Mouse (Mus musculus) cerebellum, postnatal 4 days (tissue): Measurements from ENCODE around the gene Ccdc73.
"Not testable (repeated sequence)": the region's sequence is repeated elsewhere in the genome, so short reads cannot be mapped to it uniquely, and the experiment has no call there.

Source experiments
- DNase-seq, 2 experiments: peaks; one replicate each; pipeline ENCODE4 v3.0.0; 2022; ENCODE audit warnings: low spot score in 2 of 2, mixed read lengths in 1 of 2

The Ccdc73 gene

DNA sequence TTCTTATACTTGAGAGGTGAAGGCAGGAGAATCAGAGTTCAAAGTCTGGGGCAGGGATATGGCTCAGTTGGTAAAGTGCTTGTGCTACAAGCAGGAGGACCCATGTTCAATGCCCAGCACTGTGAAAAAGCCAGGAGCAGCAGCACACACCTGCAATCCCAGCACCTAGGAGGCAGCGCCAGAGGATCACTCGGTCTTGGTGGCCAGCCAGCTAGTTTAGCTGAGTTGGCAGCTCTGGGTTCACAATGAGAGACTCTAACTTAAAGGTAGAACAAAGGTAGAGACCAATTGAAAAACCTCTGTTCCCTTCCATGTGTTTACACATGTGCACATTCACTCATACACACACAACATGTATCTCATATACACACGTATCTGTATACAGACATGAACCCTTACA, 1.5 kb downstream of the Ccdc73 start:
- no peak for DNase-seq

DNA sequence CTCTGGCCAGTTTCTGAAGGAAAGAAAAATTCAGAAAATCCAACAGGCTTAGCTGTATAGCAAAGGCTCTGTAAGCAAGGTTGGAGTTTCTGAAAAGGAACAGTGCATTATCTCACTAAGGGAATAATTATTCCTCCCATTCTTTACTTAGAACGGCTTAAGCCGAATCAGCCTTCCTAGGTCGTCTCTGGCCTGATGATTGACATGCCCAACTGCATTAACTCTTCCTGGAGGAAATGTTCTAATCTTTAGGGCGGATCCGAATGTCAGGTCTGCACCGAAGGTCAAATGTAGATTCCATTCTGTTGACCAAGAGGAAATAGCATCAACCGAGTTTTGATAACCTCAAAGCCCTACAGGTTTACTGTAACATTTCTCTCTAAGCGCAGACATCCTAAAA, 11.2 kb downstream of the Ccdc73 start:
- no peak for DNase-seq

DNA sequence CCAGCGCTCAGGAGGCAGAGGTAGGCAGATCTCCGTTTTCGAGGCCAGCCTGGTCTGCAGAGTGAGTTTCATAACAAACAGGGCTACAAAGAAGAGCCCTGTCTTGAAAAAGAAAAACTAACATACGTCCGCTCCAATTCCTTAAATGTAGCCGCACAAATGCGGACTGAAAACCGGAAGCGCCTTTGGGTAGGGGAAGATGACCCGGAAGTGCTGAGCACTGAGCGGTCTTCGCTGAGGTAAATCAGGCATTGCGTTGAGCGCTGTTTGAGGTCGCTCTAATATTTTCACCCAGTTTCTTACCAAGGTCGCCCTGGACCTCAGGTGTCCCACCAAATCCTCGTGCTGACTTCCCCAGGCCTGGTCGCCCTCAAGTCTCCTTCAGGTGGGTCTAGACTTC, 18.5 kb downstream of the Ccdc73 start:
- DNase-seq, result no peak

DNA sequence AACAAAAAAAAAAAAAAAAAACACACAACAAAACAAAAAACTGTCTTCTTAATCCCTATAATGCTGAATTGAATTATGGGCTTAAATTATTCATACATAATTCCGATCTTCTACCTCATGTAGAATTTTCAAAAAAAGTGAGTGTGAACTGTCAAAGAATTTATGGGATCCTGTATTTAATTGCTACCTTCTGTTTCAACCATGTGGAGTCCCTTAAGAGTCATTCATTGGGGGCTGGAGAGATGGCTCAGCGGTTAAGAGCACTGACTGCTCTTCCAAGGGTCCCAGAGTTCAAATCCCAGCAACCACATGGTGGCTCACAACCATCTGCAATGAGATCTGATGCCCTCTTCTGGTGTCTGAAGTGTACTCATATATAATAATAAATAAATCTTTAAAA, 19.7 kb downstream of the Ccdc73 start:
- DNase-seq, result not testable (repeated sequence)

DNA sequence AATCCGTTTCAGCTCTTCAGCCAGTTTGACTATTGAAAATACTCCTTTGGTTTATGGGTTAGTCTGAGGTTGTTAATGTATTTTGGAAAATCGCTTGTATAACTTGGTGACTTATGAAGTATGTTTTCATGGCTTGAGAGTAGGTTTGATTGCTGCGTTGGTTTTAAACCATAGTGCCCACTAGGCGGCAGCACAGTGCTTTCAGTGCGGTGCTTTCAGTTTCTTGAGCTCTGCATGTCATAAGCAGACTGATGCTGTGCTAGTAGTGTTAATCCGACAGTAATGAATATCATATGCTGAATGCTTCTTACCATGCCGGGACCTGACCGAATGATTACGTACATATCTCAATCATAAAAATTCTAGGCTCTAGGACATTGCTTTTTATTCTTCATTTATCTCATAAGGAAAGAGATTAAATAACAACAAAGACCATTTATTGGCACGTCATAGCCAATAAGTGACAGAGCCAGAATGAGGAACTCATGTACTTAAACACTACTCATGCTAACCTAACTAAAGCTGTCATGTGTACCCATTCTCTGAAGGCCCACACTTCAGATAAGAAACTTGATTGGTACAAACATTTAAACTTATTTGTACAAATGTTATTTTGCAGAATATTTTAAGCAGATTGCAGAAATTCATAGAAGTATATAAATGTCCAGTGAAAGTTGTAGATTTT, 20.4 kb downstream of the Ccdc73 start:
- peak; percentile 68 to 81 for DNase-seq

DNA sequence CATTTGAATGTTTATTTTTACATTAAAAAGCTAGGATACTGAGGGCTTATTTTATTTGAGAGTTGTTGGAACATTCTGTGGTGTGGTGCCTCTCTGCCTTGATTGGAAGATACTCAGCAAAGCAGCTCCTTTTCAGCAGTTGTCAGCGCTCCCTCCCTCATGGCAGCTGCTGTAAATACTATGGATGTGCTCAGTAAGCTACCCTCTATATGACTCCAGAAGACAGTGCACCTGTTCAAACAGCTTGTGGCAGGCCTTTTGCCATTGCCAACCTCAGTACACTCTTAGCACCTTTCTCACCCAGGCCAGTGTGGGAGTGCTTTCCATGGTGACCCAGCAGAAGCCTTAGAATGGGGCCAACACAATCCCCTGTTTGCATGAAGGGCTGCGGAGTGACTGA, 32.4 kb downstream of the Ccdc73 start:
- DNase-seq, result no peak

DNA sequence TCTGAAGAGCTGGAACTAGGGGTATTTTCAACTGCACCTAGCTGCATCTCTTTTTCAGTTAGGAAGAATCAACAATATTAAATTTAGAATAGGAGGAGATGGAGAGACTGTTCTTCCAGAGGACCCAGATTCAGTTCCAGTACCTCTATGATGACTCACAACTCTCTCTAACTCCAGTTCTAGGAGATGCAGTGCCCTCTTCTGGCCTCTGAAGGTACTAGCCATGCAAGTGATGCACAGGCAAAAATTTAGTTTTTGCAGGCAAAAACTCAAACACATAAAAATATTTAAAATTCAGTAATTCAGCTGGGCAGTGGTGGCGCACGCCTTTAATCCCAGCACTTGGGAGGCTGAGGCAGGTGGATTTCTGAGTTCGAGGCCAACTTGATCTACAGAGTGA, 48.1 kb downstream of the Ccdc73 start:
- no peak for DNase-seq

DNA sequence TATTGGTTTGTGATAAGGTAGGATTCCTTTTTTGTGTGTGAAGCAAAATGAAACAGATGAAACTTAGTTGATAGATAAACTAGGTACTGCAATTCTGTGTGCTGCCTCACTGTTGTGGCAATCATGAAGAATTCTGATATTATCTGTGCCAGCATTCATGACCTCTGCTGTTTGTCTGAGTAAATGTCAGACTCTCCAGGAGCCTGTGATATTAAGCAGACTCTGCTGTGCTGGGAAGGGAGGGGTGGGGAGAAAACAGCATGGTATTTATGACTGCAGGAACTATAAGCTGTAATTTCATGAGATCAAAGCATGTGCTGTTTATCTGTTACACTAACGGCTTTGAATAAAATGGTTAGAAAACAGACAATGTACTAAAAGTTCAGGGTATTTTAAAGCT, 96.9 kb downstream of the Ccdc73 start:
- no peak for DNase-seq

DNA sequence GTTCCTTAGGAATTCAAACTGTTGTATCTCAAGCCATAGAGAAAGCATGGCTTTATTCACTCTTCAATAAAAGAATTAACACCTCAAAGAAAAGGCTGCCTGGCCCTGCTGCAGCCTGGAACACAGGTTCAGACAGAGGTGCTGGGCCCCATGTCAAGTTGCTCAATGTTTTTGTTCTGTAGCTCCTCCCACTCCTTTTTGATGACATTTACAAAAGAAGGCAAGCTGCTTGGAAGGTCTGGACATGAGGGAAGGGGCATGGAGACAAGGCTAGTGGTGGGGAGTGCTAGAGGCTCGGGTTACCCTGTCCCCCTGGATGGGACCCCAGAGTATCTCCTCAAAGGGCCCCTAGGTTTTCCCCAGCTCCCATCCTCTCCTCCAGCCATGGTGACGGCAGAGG, 114.1 kb downstream of the Ccdc73 start:
- no peak for DNase-seq

DNA sequence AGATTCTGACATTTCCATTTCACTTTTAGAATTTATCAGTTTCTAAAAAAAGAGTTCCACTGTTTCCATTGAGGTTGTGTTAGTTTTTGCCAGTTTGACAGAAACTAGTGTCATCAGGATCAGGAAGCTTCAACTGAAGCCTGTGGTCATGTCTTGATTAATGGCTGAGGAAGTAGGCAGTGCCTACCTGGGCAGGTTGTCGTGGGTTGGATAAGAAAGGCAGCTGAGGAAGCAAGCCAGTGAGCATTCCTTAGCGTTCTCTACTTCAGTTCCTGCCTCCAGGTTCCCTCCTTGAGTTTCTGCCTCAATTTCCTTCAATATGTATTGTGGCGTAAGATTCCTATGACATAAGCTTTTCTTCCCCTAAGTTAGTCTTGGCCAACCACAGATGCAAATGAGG, 118.2 kb downstream of the Ccdc73 start:
- DNase-seq, result no peak

DNA sequence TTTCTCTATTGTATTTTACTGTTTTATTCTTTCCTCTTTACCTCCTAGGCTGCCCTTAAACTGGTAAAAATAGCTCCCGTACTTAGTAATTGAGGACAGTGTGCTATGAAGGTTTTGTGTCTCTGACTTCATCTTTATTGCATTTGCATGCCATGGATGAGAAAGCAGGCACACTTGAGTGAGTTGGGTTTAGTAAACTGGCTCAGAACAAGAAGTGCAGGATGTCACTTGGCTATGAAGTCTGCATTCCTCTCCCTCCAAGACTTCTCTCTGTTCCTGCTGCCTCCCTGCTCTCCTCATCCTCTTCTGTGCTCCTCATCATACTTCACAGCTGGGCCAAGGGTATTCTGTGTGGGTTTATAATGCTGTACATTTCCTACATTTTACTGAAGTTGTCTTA, 121.4 kb downstream of the Ccdc73 start:
- DNase-seq, result no peak

DNA sequence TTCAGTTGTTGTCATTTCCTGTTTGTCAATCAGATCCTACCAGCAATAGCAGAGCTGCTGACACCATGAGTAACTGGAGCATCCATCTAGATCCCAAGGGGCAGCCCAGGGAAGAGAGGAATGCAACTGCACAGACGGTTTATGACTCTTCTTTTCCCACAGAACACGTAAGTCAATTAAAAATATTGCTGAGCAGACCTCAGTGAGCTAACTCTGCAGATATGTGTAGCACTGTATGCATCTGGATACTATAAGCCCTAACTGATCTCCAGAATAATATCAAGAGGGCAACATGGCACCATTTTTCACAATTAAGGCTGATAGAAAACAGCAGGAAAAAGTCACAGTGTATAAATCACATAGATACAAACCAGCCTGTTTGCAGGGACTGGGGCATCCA, 126.8 kb downstream of the Ccdc73 start:
- DNase-seq, result no peak

DNA sequence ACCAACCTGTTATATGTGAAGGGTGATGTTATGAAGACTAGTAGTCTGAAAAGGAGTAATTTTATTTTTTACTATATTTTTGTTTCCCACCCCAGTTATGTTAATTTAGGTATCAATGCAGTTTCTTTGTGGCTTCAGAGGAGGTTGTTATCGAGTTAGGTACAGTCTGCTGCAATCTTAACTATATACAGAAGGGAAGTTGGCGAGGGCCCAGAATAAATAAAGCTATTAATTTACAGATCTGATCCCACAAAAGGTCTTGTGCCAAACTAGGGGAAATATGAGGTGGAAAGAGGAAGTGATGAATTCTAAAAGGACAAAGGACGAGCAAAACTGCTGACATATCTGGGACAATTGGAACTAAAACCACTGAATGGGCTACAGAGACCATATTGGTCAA, 128.6 kb downstream of the Ccdc73 start:
- no peak for DNase-seq

DNA sequence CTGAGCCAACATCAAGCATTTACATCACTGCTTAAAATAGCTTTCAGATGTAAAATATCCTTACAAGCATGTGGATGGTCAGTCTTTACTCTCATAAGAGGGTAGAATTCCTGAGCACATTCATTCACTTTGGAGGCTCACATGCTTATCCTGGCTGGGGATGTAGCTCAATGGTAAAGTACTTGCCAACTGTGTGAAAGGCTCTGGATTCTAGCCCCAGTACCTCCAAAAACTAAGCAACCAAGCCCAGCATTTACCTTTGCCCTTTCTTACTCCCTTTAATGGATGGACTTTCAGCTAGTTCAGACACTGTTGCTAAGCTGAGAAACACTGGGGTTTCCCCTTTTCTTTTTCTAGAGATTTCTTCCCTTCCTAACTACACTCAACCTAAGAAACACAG, 139.6 kb downstream of the Ccdc73 start:
- no peak for DNase-seq

DNA sequence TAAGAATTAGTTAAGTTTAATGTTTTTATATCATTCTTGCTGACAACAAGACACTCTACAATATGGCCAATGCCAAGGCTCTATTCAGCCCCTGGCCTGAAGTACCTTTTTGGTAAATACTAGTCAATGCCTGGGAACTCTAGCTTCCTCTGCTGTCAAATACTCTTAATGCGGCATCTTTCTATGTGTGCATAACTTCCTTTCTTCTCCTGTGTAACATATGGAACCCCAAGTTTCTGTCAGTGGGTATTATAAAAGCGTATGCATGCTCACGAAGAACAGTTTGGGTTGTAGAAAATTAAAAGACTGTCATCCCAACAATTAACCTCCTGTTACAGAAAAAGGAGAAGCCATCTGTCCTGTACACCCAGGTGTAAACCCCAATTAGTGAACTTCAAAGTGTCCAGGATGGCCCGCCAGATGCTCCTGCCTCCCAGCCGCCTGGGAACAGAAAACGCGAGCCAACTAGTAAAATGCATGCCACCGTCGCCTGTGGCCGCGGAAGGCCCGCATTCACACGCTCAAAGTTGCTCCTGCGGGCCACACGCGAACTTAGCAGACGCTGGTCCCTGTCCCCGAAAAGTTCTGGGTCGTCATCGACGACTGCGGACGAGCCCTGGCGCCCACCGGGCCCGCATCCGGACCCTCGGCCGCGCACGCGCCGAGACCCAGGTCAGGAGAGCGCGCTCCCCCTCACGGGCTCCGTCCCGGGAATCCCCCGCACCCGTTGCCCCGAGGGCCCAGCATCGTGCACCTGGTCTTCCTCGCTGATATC, 148.8 kb downstream of the Ccdc73 start:
- no peak for DNase-seq

DNA sequence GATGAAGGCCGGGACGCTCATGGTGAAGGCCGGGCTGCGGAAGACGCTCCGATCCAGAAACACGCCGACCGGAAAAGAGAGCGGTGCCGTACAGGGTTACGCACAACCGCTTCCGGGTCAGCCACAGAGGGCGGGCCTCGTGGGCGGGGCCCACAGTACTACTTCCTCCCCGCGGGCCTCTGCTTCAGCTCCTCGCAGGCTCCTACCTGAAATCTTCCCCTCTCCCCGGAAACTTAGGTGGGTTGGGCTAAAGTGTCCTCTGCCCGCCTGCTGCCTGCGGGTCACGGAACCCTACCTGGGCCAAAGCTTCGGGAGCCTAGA, 149.3 kb downstream of the Ccdc73 start, which contains the start of gene Eif3m:
Gene Eif3m (minus strand): TSS at position 114 of the 321 bp plus-strand sequence.
- peak; percentile 84 to 93 for DNase-seq

DNA sequence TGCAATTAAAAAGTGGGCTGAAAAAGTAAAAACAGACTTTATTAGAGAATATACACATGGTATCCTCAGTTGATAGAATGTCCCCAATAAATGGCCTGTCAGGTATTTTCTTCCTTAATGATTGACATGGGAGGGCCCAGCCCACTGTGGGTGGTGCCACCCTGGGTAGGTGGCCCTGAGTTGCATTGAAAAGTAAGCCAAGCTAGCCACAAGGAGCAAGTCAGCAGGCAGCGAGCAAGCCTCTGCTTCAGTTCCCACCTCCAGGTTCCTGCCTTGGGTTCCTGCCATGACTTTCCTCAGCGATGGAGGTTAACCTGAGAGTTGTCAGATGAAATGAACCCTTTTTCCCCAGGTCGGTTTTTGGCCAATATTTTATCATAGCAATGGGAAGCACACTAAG, 150.2 kb downstream of the Ccdc73 start:
- DNase-seq, result no peak

DNA sequence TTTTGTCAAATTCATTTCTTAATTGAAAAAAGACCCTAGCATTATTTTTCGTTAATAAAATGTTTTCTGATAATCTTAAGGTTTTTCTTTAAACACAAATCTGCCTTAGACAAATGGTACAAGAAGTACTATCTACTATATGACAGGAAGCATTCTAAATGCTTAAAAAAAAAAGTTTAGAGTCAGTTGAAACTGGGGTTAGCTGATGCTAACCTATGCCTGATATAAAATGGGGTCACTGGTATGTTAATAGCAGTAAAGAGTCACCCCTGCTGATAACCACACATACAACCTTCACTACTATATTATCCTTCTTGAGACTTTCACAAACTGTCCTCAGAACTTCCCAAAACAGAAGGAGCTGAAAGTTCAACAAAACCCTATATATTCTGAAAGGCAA, 151.9 kb downstream of the Ccdc73 start:
- DNase-seq, result no peak

DNA sequence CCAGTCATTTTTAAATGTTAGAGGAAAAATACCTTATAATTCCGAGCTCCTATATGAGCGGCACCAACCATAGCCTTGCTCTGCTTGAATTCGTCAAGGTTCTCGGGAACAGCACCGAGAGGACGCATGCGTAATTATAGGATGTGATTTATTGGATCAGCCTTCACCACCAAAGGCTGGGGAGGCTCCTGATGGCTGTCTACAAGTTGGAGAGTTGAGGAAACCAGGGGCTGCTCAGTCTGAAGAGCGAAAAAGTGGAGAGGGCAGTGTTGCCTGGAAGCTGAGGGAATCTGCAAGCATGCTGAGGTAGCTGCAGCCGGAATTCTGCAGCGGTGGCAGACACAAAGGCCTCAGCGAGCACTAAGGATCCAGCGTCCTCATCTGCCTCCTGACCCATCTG, 153.7 kb downstream of the Ccdc73 start:
- no peak for DNase-seq

DNA sequence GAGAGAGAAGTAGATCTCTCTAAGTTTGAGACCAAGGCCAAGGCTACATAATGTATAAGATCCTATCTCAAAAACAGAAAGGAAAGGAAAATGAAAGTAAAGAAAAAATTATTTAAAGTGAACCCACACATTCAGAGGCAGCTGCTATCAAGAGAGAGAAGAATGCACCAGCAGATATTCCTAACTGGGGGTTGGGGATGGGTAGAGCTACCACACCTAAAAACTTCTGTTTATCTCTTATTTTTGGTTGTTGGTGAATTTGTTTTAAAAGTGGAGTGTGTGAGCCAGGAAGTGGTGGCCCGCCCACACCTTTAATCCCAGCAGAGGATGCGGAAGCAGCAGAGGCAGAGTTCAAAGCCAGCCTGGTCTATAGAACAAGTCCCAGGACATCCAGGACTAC, 154.2 kb downstream of the Ccdc73 start:
- DNase-seq, result no peak

DNA sequence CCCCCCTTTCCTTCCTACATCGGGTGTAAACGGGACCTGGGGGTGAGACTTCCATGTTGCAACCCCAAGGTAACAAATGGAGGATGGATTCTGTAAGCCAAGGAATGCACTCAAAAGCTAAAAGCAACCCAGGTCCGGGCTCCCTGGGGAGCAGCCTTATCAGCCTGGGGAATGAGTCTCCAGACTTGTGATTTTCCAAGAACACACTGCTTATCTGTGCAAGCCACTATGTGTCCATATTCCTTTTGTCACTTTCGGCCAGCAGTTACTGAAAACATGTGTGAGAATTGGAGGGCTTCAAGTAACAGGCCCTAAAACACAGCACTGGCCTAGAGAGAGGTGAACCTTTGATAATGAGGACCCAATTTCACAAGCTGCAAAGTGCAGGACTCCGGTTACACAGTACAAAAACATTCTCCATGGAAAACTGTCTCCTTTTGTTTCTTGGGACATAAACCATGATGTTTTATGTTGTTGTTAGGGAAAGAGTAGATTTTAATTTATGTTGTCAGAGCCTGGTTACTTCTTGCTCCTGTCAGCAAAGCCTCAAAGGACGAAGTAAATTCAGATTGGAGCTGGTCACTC, 155.5 kb downstream of the Ccdc73 start:
- DNase-seq, result no peak

DNA sequence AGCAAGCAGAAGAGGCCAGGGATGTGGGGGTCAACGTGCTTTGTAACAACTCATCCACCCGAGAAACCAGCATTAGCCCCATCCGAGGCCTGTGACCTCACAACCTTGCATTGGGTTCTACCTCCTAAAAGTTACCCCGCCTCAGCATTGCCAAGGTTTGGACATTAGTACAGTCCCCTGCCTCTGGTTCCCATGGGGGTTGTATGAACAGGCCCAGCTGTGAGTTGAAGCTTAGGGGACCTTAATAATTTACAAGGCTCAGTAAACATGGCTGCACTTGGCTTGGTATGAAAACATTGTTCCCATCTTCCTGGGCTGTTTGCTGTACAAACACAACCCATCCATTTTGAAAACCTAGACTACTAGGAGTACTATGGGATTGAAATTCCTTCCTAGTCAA, 156.2 kb downstream of the Ccdc73 start:
- no peak for DNase-seq

DNA sequence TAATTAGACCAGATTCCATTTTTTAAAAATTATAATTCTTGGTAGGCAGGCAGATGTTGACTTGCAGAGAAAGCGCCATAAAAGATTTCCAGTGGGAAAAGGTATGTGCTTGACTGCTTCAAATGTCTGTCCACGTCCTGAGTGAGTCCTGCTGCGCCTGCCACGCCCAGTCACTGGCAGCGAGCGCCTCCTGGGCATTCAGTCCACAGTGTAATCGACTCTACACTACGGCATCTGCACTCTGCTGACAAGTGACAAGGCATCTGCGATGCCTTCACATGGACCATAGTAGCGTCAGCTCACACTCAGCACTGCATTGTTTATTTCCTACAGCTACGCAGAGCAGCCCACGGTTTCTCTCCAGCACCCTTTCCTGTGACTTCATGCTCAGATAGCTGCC, 158.0 kb downstream of the Ccdc73 start:
- DNase-seq, result not testable (repeated sequence)
